Comparison of ENCODE assay signal across 29 mouse cellular contexts in the genomic region with DNA sequence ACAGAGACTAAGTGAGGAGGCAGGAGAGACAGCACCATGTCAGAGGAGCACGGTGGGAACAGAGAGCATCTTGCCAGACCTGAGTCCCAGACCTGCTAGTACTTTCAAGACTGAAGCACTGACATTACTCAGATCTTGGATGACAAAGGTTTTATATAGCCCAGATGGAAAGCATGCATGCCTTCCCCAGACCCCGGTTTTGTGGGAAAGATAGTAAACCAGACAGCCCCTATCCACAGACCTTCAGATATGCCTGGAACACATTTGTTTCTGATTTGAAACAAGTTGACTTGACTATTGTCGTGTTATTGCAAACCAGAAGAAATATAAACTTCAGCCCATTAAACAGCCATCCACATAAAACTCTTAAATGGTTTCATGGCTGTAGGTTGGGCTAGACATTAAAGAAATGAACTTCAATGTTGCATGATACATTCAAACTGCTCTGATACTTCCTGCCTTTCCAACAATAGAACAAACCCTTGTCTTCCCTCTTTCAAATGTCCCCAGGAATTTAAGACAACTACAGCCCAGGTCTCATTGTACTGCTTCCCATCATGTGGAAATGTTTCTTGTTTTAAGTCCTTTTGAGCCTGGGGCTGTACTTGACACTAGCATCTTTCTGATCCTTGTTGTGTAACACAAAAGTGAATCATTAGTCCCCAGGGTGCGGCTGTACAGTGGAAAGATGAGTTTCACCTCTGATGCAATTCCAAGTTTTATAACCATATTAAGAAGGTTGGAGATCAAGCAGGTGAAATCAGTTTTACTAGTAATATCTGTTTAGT.
DNase-seq lines count a peak whose midpoint lies in the region; ATAC-seq lines count a peak whose summit lies in the region.
"Had no signal": no experiment of that assay in that cellular context is flagged by ENCODE, and none has a peak within 500 bp of the region (broad histone marks: within the 10 kb centered on the region; RNA-seq: fewer than 3 reads in every experiment).

No protein-coding gene starts in this region.

- peak; percentile 52 for DNase-seq in heart, adult 11 months
- no peak for DNase-seq in heart, postnatal 36 days
- peak; percentile 73 for DNase-seq in midbrain, embryonic 11.5 days (ENCODE audit: low spot score, missing footprints)
- peak; percentile 85 for DNase-seq in fat pad, adult 2 months (ENCODE audit: extremely low read depth, low read depth, low spot score)
- DNase-seq in embryo, embryonic 10 days (ENCODE audit: low spot score), result no peak
- DNase-seq: adrenal gland, postnatal 25 days; cerebellum, adult 18-20 months; cerebellum, postnatal 10 days; heart, adult 18-20 months; heart, postnatal 4 days; kidney, adult 18-20 months; kidney, postnatal 10 days; layer of hippocampus, adult 9-11 months; lung, embryonic 14.5 days; lung, postnatal 14 days; right cerebral cortex, postnatal 4 days; thymus, adult 18-20 months; thymus, postnatal 25 days had no signal

- no peaks in the 10 kb centered on the region for H3K4me1 ChIP-seq in midbrain, embryonic 11.5 days (ENCODE audit: control insufficient read depth, insufficient read depth, low read length)
- no peaks in the 10 kb centered on the region for H3K4me1 ChIP-seq in midbrain, embryonic 15.5 days
- H3K4me1 ChIP-seq in forebrain, embryonic 16.5 days (replicated peaks; ENCODE audit: control insufficient read depth, insufficient read depth, low read length), result no peaks in the 10 kb centered on the region
- H3K4me1 ChIP-seq: midbrain, embryonic 10.5 days; neural tube, embryonic 13.5 days had no signal

- H3K27me3 ChIP-seq in midbrain, embryonic 11.5 days (ENCODE audit: control insufficient read depth, insufficient read depth, low read length), result no peaks in the 10 kb centered on the region
- no peaks in the 10 kb centered on the region for H3K27me3 ChIP-seq in midbrain, embryonic 15.5 days (replicated peaks)
- no peaks in the 10 kb centered on the region for H3K27me3 ChIP-seq in forebrain, embryonic 16.5 days (replicated peaks; ENCODE audit: control insufficient read depth, insufficient read depth, low read length)
- H3K27me3 ChIP-seq: limb, embryonic 12.5 days; neural tube, embryonic 13.5 days had no signal

- H3K4me2 ChIP-seq in midbrain, embryonic 11.5 days, result no peak overlapping the region
- H3K4me2 ChIP-seq in midbrain, embryonic 15.5 days, result no peak overlapping the region
- H3K4me2 ChIP-seq in forebrain, embryonic 16.5 days (ENCODE audit: low read length), result no peak overlapping the region
- H3K4me2 ChIP-seq: heart, embryonic 11.5 days; hindbrain, embryonic 14.5 days; limb, embryonic 12.5 days; lung, embryonic 14.5 days; neural tube, embryonic 13.5 days had no signal

- no peaks in the 10 kb centered on the region for H3K9me3 ChIP-seq in midbrain, embryonic 11.5 days (ENCODE audit: control insufficient read depth, low read length)
- H3K9me3 ChIP-seq in midbrain, embryonic 15.5 days, result no peaks in the 10 kb centered on the region
- no peaks in the 10 kb centered on the region for H3K9me3 ChIP-seq in forebrain, embryonic 16.5 days (ENCODE audit: control insufficient read depth, low read length)
- H3K9me3 ChIP-seq: limb, embryonic 12.5 days; midbrain, embryonic 10.5 days; neural tube, embryonic 13.5 days had no signal

- intact Hi-C loops in heart, postnatal 36 days (cut with DNase I), result no loop called here

- no peak overlapping the region for H3K4me3 ChIP-seq in midbrain, embryonic 11.5 days (ENCODE audit: low read depth, low read length)
- H3K4me3 ChIP-seq in midbrain, embryonic 15.5 days, result no peak overlapping the region
- no peak overlapping the region for H3K4me3 ChIP-seq in forebrain, embryonic 16.5 days (replicated peaks; ENCODE audit: low read length)
- H3K4me3 ChIP-seq: limb, embryonic 12.5 days; midbrain, embryonic 10.5 days; neural tube, embryonic 13.5 days had no signal

- no peak for ATAC-seq in midbrain, embryonic 11.5 days (ENCODE audit: low FRiP score)
- no peak for ATAC-seq in midbrain, embryonic 15.5 days (replicated peaks)
- no peak for ATAC-seq in forebrain, embryonic 16.5 days
- ATAC-seq: forebrain, embryonic 14.5 days had no signal

- no peak overlapping the region for H3K9ac ChIP-seq in midbrain, embryonic 11.5 days (ENCODE audit: low read length)
- no peak overlapping the region for H3K9ac ChIP-seq in midbrain, embryonic 15.5 days
- no peak overlapping the region for H3K9ac ChIP-seq in forebrain, embryonic 16.5 days (replicated peaks; ENCODE audit: low read depth, low read length)
- H3K9ac ChIP-seq: hindbrain, embryonic 14.5 days; limb, embryonic 12.5 days; liver, embryonic 14.5 days; lung, embryonic 14.5 days; neural tube, embryonic 13.5 days had no signal

- H3K27ac ChIP-seq in midbrain, embryonic 11.5 days (ENCODE audit: low read depth, low read length), result no peak overlapping the region
- no peak overlapping the region for H3K27ac ChIP-seq in midbrain, embryonic 15.5 days
- no peak overlapping the region for H3K27ac ChIP-seq in forebrain, embryonic 16.5 days (ENCODE audit: low read length)
- H3K27ac ChIP-seq: hindbrain, embryonic 14.5 days; limb, embryonic 12.5 days; liver, embryonic 14.5 days; midbrain, embryonic 10.5 days; neural tube, embryonic 13.5 days; stomach, postnatal 0 days had no signal

- H3K36me3 ChIP-seq in midbrain, embryonic 11.5 days (ENCODE audit: control insufficient read depth, insufficient read depth, low read length), result no peaks in the 10 kb centered on the region
- no peaks in the 10 kb centered on the region for H3K36me3 ChIP-seq in midbrain, embryonic 15.5 days (replicated peaks)
- H3K36me3 ChIP-seq in forebrain, embryonic 16.5 days (ENCODE audit: control insufficient read depth, insufficient read depth), result no peaks in the 10 kb centered on the region
- H3K36me3 ChIP-seq: G1E; limb, embryonic 12.5 days; midbrain, embryonic 10.5 days; neural tube, embryonic 13.5 days had no signal

- 85% methylated on average over 4 of the region's 4 CpGs for WGBS in midbrain, embryonic 11.5 days
- WGBS in midbrain, embryonic 15.5 days, result 90% methylated on average over 4 of the region's 4 CpGs
- 84% methylated on average over 4 of the region's 4 CpGs for WGBS in forebrain, embryonic 16.5 days

Comparison
In these comparisons a context has a peak if more than half of its experiments do, and no peak if none do; other contexts are left out.
1. DNase-seq: peak in heart, adult 11 months (single experiment), midbrain, embryonic 11.5 days (single experiment) and fat pad, adult 2 months (single experiment); none in heart, postnatal 36 days (0 of 2) and embryo, embryonic 10 days (single experiment).